In genomic region chr8:122720811-122721640, GRCm38 (mm10) we compare ENCODE assay signal across 8 mouse cellular contexts. TPM values are rescaled to one million over a fixed set of nuclear protein-coding genes. Genes with fewer than 3 reads are reported as not detected.
DNase-seq lines count a peak whose midpoint lies in the region; ATAC-seq and TF ChIP-seq lines count a peak whose summit lies in the region.

No protein-coding gene starts in this region.

- H3K9ac ChIP-seq in forebrain, embryonic 14.5 days (ENCODE audit: low read length) = peak overlapping the region; percentile 43; the same call in 1 of the 2 replicates
- no peak overlapping the region for H3K9ac ChIP-seq in limb, embryonic 13.5 days
- H3K9ac ChIP-seq in midbrain, postnatal 0 days (replicated peaks; ENCODE audit: low read length, poor library complexity, severe bottlenecking) = peak overlapping the region; percentile 42; the same call in 1 of the 2 replicates

- no peaks in the 10 kb centered on the region for H3K27me3 ChIP-seq in forebrain, embryonic 14.5 days (replicated peaks; ENCODE audit: control insufficient read depth, insufficient read depth, low read length)
- H3K27me3 ChIP-seq in limb, embryonic 13.5 days = peaks cover 40% of the 10 kb centered on the region
- no peaks in the 10 kb centered on the region for H3K27me3 ChIP-seq in midbrain, postnatal 0 days (ENCODE audit: insufficient read depth, low read length)

- intact Hi-C loops in left cerebral cortex, postnatal 36 days (cut with DNase I) = no loop called here

- peak overlapping the region; percentile 33 for H3K4me2 ChIP-seq in forebrain, embryonic 14.5 days (ENCODE audit: low read length)
- peak overlapping the region; percentile 50 for H3K4me2 ChIP-seq in limb, embryonic 13.5 days (replicated peaks)
- H3K4me2 ChIP-seq in midbrain, postnatal 0 days (ENCODE audit: low read depth, low read length, poor library complexity, severe bottlenecking) = peak overlapping the region; percentile 21

- 0 out of 2 replicates have a peak overlapping the region, but pooled peaks have one; percentile 5 for H3K4me3 ChIP-seq in forebrain, embryonic 14.5 days (ENCODE audit: low read depth, low read length)
- no peak overlapping the region for H3K4me3 ChIP-seq in limb, embryonic 13.5 days
- H3K4me3 ChIP-seq in midbrain, postnatal 0 days (ENCODE audit: low read depth, low read length) = no peak overlapping the region

- H3K27ac ChIP-seq in forebrain, embryonic 14.5 days (ENCODE audit: low read depth, low read length) = peak overlapping the region; percentile 72
- H3K27ac ChIP-seq in limb, embryonic 13.5 days = no peak overlapping the region
- H3K27ac ChIP-seq in midbrain, postnatal 0 days (ENCODE audit: low read depth, low read length) = peak overlapping the region; percentile 78

- H3K36me3 ChIP-seq in forebrain, embryonic 14.5 days (ENCODE audit: control insufficient read depth, insufficient read depth, low read length) = no peaks in the 10 kb centered on the region
- no peaks in the 10 kb centered on the region for H3K36me3 ChIP-seq in limb, embryonic 13.5 days
- no peaks in the 10 kb centered on the region for H3K36me3 ChIP-seq in midbrain, postnatal 0 days (ENCODE audit: insufficient read depth, low read length)

- 67% methylated on average over 14 of the region's 14 CpGs for WGBS in forebrain, embryonic 14.5 days
- 59% methylated on average over 14 of the region's 14 CpGs for WGBS in limb, embryonic 13.5 days
- 34% methylated on average over 14 of the region's 14 CpGs for WGBS in midbrain, postnatal 0 days

- peaks cover 16% of the 10 kb centered on the region for H3K4me1 ChIP-seq in forebrain, embryonic 14.5 days (ENCODE audit: control insufficient read depth, insufficient read depth, low read length)
- H3K4me1 ChIP-seq in limb, embryonic 13.5 days = peaks cover 8% of the 10 kb centered on the region
- peaks cover 13% of the 10 kb centered on the region for H3K4me1 ChIP-seq in midbrain, postnatal 0 days (ENCODE audit: insufficient read depth, low read length)

- peak; percentile 33 for DNase-seq in right cerebral cortex, postnatal 4 days
- no peak for DNase-seq in right cerebral cortex, postnatal 36 days (ENCODE audit: low spot score in 2 of 2)
- DNase-seq in forebrain, embryonic 14.5 days (ENCODE audit: low spot score) = peak; percentile 41
- DNase-seq in midbrain, postnatal 0 days (ENCODE audit: low spot score) = peak; percentile 68
- DNase-seq in ovary, postnatal 36 days (ENCODE audit: low spot score) = no peak
- no peak for DNase-seq in frontal cortex, adult 2 months (ENCODE audit: extremely low spot score in 1 of 2, low spot score in 1 of 2)
- no peak for DNase-seq in left cerebral cortex, postnatal 36 days (ENCODE audit: low spot score in 2 of 2)

- H3K9me3 ChIP-seq in forebrain, embryonic 14.5 days (replicated peaks; ENCODE audit: control insufficient read depth, low read length) = no peaks in the 10 kb centered on the region
- H3K9me3 ChIP-seq in limb, embryonic 13.5 days = no peaks in the 10 kb centered on the region
- no peaks in the 10 kb centered on the region for H3K9me3 ChIP-seq in midbrain, postnatal 0 days (ENCODE audit: low read length)

- peak; percentile 56 for ATAC-seq in forebrain, embryonic 14.5 days
- no peak for ATAC-seq in limb, embryonic 13.5 days (ENCODE audit: low FRiP score, low read depth)
- peak; percentile 65 for ATAC-seq in midbrain, postnatal 0 days (ENCODE audit: low FRiP score)

- TF ChIP-seq CTCF in midbrain, postnatal 0 days (IDR thresholded peaks at IDR 0.05) = no peak

RNA-seq across cellular contexts. Expression of gene Cbfa2t3, which starts 22.1 kb away (rescaled TPM):
- 10.4 and 11.5 TPM in 2 replicates for polyA plus RNA-seq in forebrain, embryonic 14.5 days (2014; fragmentation: Nextera tagmentation; extraction: Ambion mirVana)
- 4.3 and 4.8 TPM in 2 replicates for polyA plus RNA-seq in limb, embryonic 13.5 days (2015; fragmentation: Nextera tagmentation; extraction: Ambion mirVana)
- total RNA-seq in midbrain, postnatal 0 days (2014; rRNA removed) = 11.1 and 11.8 TPM in 2 replicates
- 13.3 and 15.9 TPM in 2 replicates for polyA plus RNA-seq in midbrain, postnatal 0 days (2015; fragmentation: Nextera tagmentation; extraction: Ambion mirVana)
- 7.7 and 8.6 TPM in 2 replicates for polyA plus RNA-seq in frontal cortex, adult 2 months (2012; rRNA removed)
- 10 to 100 TPM; 26.2 to 37.5 TPM for total RNA-seq in left cerebral cortex, postnatal 36 days (2021)

RNA-seq across cellular contexts. Expression of gene Acsf3, which starts 54.3 kb away (rescaled TPM):
- polyA plus RNA-seq in forebrain, embryonic 14.5 days (2014; fragmentation: Nextera tagmentation; extraction: Ambion mirVana) = 13.7 and 15.8 TPM in 2 replicates
- 18.2 and 19.8 TPM in 2 replicates for polyA plus RNA-seq in limb, embryonic 13.5 days (2015; fragmentation: Nextera tagmentation; extraction: Ambion mirVana)
- 22.1 and 22.7 TPM in 2 replicates for total RNA-seq in midbrain, postnatal 0 days (2014; rRNA removed)
- 18.8 and 18.9 TPM in 2 replicates for polyA plus RNA-seq in midbrain, postnatal 0 days (2015; fragmentation: Nextera tagmentation; extraction: Ambion mirVana)
- polyA plus RNA-seq in frontal cortex, adult 2 months (2012; rRNA removed) = 21.0 and 21.1 TPM in 2 replicates
- 10 to 100 TPM; 20.5 to 23.9 TPM for total RNA-seq in left cerebral cortex, postnatal 36 days (2021)

Comparison
In these comparisons a context has a peak if more than half of its experiments do, and no peak if none do; other contexts are left out.
1. DNase-seq: peak in right cerebral cortex, postnatal 4 days (single experiment), forebrain, embryonic 14.5 days (single experiment) and midbrain, postnatal 0 days (single experiment); none in right cerebral cortex, postnatal 36 days (0 of 2), ovary, postnatal 36 days (single experiment), frontal cortex, adult 2 months (0 of 2) and left cerebral cortex, postnatal 36 days (0 of 2).
2. Peak in every context shown above with its lines, with median percentiles within 50 percentile points of each other: H3K4me2 ChIP-seq.